Mouse (Mus musculus) lung, adult 2 months (tissue): ENCODE data around the gene Shank1.

Experiments
- CTCF ChIP-seq: fragments of 200-500 bp; IDR thresholded peaks from 2 replicates; pipeline ENCODE4 v1.5.1; 2011; ENCODE audit warnings: mild to moderate bottlenecking, low read length, control low read depth; ENCODE audit not compliant: insufficient read depth
- POLR2A ChIP-seq: fragments of 200-500 bp; IDR thresholded peaks from 2 replicates; pipeline ENCODE4 v1.6.1; 2011; ENCODE audit warnings: low read depth, mild to moderate bottlenecking, control low read depth, low read length, borderline replicate concordance; ENCODE audit errors: extremely low read depth

DNA sequence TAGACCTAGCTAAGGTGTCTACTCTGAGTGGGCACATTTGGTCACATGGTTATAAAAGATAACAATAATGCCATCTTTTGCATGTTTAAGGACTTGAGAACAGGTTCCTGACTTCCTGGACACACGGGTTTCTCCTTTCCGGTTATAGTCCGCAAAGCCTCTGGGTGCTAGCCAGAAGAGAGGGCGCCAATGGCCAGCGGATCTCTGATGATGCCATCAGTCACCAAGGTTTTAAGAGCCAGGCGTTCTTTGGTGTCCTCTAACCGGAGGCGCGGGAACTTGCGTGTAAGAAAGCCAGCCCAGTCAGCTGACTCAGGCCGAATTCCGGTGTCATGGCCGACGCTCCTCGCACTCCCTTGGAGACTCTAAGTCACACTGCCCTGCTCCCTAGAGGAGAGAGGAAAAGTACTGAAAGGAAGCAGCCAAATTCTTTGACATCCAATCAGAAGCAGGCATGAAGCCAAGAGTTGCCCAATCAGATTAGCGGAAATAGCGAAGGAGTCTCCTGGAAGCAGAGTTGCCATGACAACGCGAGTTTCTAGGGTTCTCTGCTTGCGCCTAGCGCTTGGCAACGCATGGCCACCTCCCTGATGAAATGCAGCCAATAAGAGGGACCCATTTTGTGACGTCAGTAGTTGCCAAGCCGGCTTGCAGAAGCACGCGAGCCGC lies 95.4 kb downstream of the Shank1 start:
- TF ChIP-seq POLR2A (peak; percentile 16; the same call in 1 of the 2 replicates), CTCF (no peak)
